Mouse (Mus musculus): ENCODE measurements around the gene Cd37. TPM values are rescaled to one million over a fixed set of nuclear protein-coding genes. Genes with fewer than 3 reads are reported as not detected.

Gene Cd37
- polyA plus RNA-seq, 1 experiment, result 4.1 TPM

- Histone ChIP-seq H3K27ac (replicated peaks; ENCODE audit: low read depth, low read length) (no peak overlapping the region), H3K4me3 (ENCODE audit: insufficient read depth, low read depth, low read length) (no peak overlapping the region), H3K4me1 (ENCODE audit: control insufficient read depth, insufficient read depth, insufficient read length, low read length) (peaks cover 4% of the 10 kb centered on the region; the same call in 1 of the 2 replicates)
These were observed 2.5 kb upstream of the Cd37 start for GRCm38 (mm10) chr7:45241389-45241749.

- peaks cover 4% of the 10 kb centered on the region; the same call in 1 of the 2 replicates for H3K4me1 ChIP-seq (ENCODE audit: control insufficient read depth, insufficient read depth, insufficient read length, low read length)
- no peak within 1 kb of the TSS for H3K4me3 ChIP-seq (ENCODE audit: insufficient read depth, low read depth, low read length)
- no peak within 1 kb of the TSS for H3K27ac ChIP-seq (replicated peaks; ENCODE audit: low read depth, low read length)
These were observed 1.9 kb upstream of the Cd37 start, which contains the start of gene Slc6a16 for GRCm38 (mm10) chr7:45240633-45241388. Slc6a16 (plus strand) TSS chr7:45241085.

- Histone ChIP-seq H3K4me3 (ENCODE audit: insufficient read depth, low read depth, low read length) (no peak overlapping the region), H3K27ac (replicated peaks; ENCODE audit: low read depth, low read length) (no peak overlapping the region), H3K4me1 (ENCODE audit: control insufficient read depth, insufficient read depth, insufficient read length, low read length) (peaks cover 4% of the 10 kb centered on the region; the same call in 1 of the 2 replicates)
These were observed 1.2 kb upstream of the Cd37 start for GRCm38 (mm10) chr7:45240109-45240508.

GRCm38 (mm10) chr7:45237747-45238699, 892 bp downstream of the Cd37 start:
- H3K4me1 ChIP-seq (ENCODE audit: control insufficient read depth, insufficient read depth, insufficient read length, low read length), result peaks cover 16% of the 10 kb centered on the region
- H3K4me3 ChIP-seq (ENCODE audit: insufficient read depth, low read depth, low read length), result peak overlapping the region; percentile 41
- peak overlapping the region; percentile 55 for H3K27ac ChIP-seq (replicated peaks; ENCODE audit: low read depth, low read length)

- Histone ChIP-seq H3K4me3 (ENCODE audit: insufficient read depth, low read depth, low read length) (peak overlapping the region; percentile 32; the same call in 1 of the 2 replicates), H3K4me1 (ENCODE audit: control insufficient read depth, insufficient read depth, insufficient read length, low read length) (peaks cover 14% of the 10 kb centered on the region), H3K27ac (replicated peaks; ENCODE audit: low read depth, low read length) (no peak overlapping the region)
These were observed 3.2 kb downstream of the Cd37 start for GRCm38 (mm10) chr7:45235656-45236180.

GRCm38 (mm10) chr7:45234922-45235571, 3.9 kb downstream of the Cd37 start:
- Histone ChIP-seq H3K27ac (replicated peaks; ENCODE audit: low read depth, low read length) (no peak overlapping the region), H3K4me3 (ENCODE audit: insufficient read depth, low read depth, low read length) (peak overlapping the region; percentile 36), H3K4me1 (ENCODE audit: control insufficient read depth, insufficient read depth, insufficient read length, low read length) (peaks cover 14% of the 10 kb centered on the region)

- Histone ChIP-seq H3K4me3 (ENCODE audit: insufficient read depth, low read depth, low read length) (peak overlapping the region; percentile 36; the same call in 1 of the 2 replicates), H3K27ac (replicated peaks; ENCODE audit: low read depth, low read length) (no peak overlapping the region), H3K4me1 (ENCODE audit: control insufficient read depth, insufficient read depth, insufficient read length, low read length) (peaks cover 14% of the 10 kb centered on the region)
These were observed 4.5 kb downstream of the Cd37 start for GRCm38 (mm10) chr7:45234333-45234841.

- Histone ChIP-seq H3K4me3 (ENCODE audit: insufficient read depth, low read depth, low read length) (peak overlapping the region; percentile 7; the same call in 1 of the 2 replicates), H3K4me1 (ENCODE audit: control insufficient read depth, insufficient read depth, insufficient read length, low read length) (peaks cover 12% of the 10 kb centered on the region), H3K27ac (replicated peaks; ENCODE audit: low read depth, low read length) (no peak overlapping the region)
These were observed 5.2 kb downstream of the Cd37 start for GRCm38 (mm10) chr7:45233580-45234332.

GRCm38 (mm10) chr7:45232716-45233465, 6.0 kb downstream of the Cd37 start:
- H3K4me1 ChIP-seq (ENCODE audit: control insufficient read depth, insufficient read depth, insufficient read length, low read length), result peaks cover 12% of the 10 kb centered on the region
- H3K4me3 ChIP-seq (ENCODE audit: insufficient read depth, low read depth, low read length), result no peak overlapping the region
- no peak overlapping the region for H3K27ac ChIP-seq (replicated peaks; ENCODE audit: low read depth, low read length)

GRCm38 (mm10) chr7:45231941-45232340, 7.0 kb downstream of the Cd37 start:
- peaks cover 12% of the 10 kb centered on the region for H3K4me1 ChIP-seq (ENCODE audit: control insufficient read depth, insufficient read depth, insufficient read length, low read length)
- H3K27ac ChIP-seq (replicated peaks; ENCODE audit: low read depth, low read length), result no peak overlapping the region
- no peak overlapping the region for H3K4me3 ChIP-seq (ENCODE audit: insufficient read depth, low read depth, low read length)

- H3K4me3 ChIP-seq (ENCODE audit: insufficient read depth, low read depth, low read length), result no peak overlapping the region
- no peak overlapping the region for H3K27ac ChIP-seq (replicated peaks; ENCODE audit: low read depth, low read length)
- H3K4me1 ChIP-seq (ENCODE audit: control insufficient read depth, insufficient read depth, insufficient read length, low read length), result peaks cover 12% of the 10 kb centered on the region
These were observed 7.7 kb downstream of the Cd37 start for GRCm38 (mm10) chr7:45231192-45231591.

- Histone ChIP-seq H3K27ac (replicated peaks; ENCODE audit: low read depth, low read length) (no peak overlapping the region), H3K4me3 (ENCODE audit: insufficient read depth, low read depth, low read length) (no peak overlapping the region), H3K4me1 (ENCODE audit: control insufficient read depth, insufficient read depth, insufficient read length, low read length) (peaks cover 9% of the 10 kb centered on the region)
These were observed 9.3 kb downstream of the Cd37 start for GRCm38 (mm10) chr7:45229459-45230203.

- no peak overlapping the region for H3K27ac ChIP-seq (replicated peaks; ENCODE audit: low read depth, low read length)
- H3K4me3 ChIP-seq (ENCODE audit: insufficient read depth, low read depth, low read length), result no peak overlapping the region
- peaks cover 4% of the 10 kb centered on the region; the same call in 1 of the 2 replicates for H3K4me1 ChIP-seq (ENCODE audit: control insufficient read depth, insufficient read depth, insufficient read length, low read length)
These were observed 9.9 kb downstream of the Cd37 start for GRCm38 (mm10) chr7:45229046-45229445.

Measured in brown adipose tissue, adult 24 weeks (tissue).